Mouse (Mus musculus) erythroblast, embryonic 14.5 days (primary cell): ENCODE data around the gene Tbx10. TPM values are rescaled to one million over a fixed set of nuclear protein-coding genes. Genes with fewer than 3 reads are reported as not detected.
"Not testable (repeated sequence)": the region's sequence is repeated elsewhere in the genome, so short reads cannot be mapped to it uniquely, and the experiment has no call there.

Source experiments
- H3K27me3 ChIP-seq: 2 replicates; pipeline ENCODE4 v1.6.1; 2012; ENCODE audit warnings: inconsistent platforms; ENCODE audit not compliant: control insufficient read depth
- H3K36me3 ChIP-seq: 2 replicates; pipeline ENCODE4 v1.6.1; 2012; ENCODE audit warnings: mild to moderate bottlenecking, inconsistent platforms; ENCODE audit not compliant: control insufficient read depth
- H3K4me1 ChIP-seq: 2 replicates; pipeline ENCODE4 v1.6.1; 2012; ENCODE audit warnings: inconsistent platforms; ENCODE audit not compliant: control insufficient read depth
- H3K4me3 ChIP-seq: replicated peaks from 2 replicates; pipeline ENCODE3; 2012; ENCODE audit warnings: moderate library complexity, mild to moderate bottlenecking, inconsistent platforms
- H3K9me3 ChIP-seq: 2 replicates; pipeline ENCODE4 v1.6.1; 2012; ENCODE audit warnings: low read length, inconsistent platforms, mixed read lengths; ENCODE audit not compliant: control insufficient read depth
- GATA1 ChIP-seq: IDR thresholded peaks from 2 replicates; pipeline ENCODE4 v1.6.1; 2012; ENCODE audit warnings: low read length, inconsistent platforms, mixed read lengths
- TAL1 ChIP-seq: IDR thresholded peaks from 3 replicates; pipeline ENCODE4 v1.6.1; 2012; ENCODE audit warnings: low read length, inconsistent platforms, mixed read lengths
- polyA plus RNA-seq: library from polyadenylated mRNA; stranded (reverse); fragments of >175 nt; gene quantifications from 2 replicates; pipeline ENCODE4 v1.2.3, GENCODE M21; 2012

Gene Tbx10
- polyA plus RNA-seq, 1 experiment, result not detected

DNA sequence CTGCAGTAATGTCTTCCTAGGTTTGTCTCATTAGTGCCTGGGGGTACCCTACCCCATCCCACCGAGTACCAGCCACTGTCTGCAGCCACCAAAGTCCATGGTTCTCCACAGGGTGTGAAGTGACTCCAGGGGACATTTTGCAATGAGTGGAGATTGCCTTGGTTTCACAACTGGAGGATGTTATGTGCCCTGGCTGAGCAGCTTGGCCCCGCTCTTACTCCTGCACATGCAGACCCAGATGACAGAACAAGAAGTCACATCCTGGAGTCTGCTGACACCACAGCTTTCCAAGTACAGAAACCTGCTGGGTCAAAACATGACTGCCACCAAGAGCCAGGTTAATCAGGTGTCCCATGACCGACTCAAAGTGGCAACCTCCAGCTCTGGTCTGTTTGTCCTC lies 37.5 kb upstream of the Tbx10 start:
- H3K9me3 ChIP-seq, result no peaks in the 10 kb centered on the region
- TF ChIP-seq GATA1 (no peak), TAL1 (no peak)

GRCm38 (mm10) chr19:3955804-3956203 lies 36.7 kb upstream of the Tbx10 start:
- no peaks in the 10 kb centered on the region for H3K9me3 ChIP-seq
- peaks cover 3% of the 10 kb centered on the region for H3K27me3 ChIP-seq
- no peak overlapping the region for H3K4me3 ChIP-seq
- no peaks in the 10 kb centered on the region for H3K4me1 ChIP-seq
- no peaks in the 10 kb centered on the region for H3K36me3 ChIP-seq
- no peak for TF ChIP-seq GATA1
- no peak for TF ChIP-seq TAL1

More for the DNA sequence above, 37.5 kb upstream of the Tbx10 start:
- Histone ChIP-seq H3K4me1 (no peaks in the 10 kb centered on the region), H3K27me3 (peaks cover 3% of the 10 kb centered on the region), H3K4me3 (no peak overlapping the region), H3K36me3 (no peaks in the 10 kb centered on the region)

DNA sequence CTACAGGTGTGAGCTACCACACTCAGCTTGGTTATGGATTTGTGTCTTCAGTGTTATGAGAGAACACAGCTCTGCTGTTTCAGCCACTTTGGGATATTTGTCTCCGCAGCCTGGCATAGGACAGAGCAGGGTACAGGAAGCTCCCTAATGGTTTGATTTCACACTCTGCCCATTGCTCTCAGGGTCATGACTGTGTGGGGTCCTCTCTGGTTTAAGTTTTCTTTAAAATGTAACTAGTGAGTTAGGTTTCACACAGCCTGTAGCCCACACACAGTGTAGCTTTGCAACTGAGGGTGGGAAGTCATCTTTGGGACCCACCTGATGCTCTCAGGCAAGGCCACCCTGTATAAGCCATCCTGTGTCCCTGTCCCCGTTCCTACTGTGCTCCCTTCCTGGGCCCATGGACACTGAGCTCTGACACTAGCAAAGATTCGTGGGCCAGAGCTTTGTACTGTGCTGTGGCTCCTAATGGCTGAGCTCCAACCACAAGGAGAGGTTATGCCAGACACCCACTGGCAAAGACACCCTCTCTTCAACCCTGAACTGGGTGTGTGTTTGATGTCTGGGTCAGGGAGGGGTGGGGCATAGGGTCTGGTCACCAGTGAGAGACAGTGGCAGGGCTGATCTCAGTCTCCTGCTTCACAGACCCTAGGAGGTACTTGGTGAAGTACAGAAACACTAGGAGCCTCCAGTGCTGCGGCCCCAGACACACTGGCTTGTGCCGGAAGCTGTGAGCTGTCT lies 35.1 kb upstream of the Tbx10 start:
- not testable (repeated sequence) for H3K36me3 ChIP-seq, H3K4me1 ChIP-seq, H3K27me3 ChIP-seq, H3K9me3 ChIP-seq, H3K4me3 ChIP-seq

DNA sequence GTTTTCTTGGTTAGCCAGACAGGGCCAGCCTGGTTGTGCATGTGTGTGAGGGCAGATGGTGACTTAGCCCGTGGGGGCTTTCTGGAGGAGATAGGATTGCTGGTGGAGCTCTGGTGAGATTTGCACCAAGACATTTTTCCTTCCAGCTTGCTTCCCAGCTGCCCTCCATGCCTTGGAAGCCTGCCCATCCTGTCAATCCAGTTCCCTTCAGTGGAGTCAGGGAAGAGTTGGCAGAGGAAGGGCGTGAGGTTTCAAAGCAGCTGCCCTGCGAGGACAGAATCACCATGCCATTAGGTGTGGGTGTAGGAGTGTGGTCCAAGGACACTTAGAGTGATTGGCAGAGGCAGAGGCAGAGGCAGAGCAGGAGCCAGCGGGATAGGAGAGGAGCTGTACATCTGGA lies 34.1 kb upstream of the Tbx10 start, which contains the start of gene Aldh3b3:
TSS of gene Aldh3b3 (plus strand) at position 176 of the 400 bp plus-strand sequence.
- Histone ChIP-seq H3K36me3 (no peaks in the 10 kb centered on the region), H3K4me1 (no peaks in the 10 kb centered on the region), H3K4me3 (no peak within 1 kb of the TSS), H3K9me3 (no peaks in the 10 kb centered on the region), H3K27me3 (peaks cover 3% of the 10 kb centered on the region)
- TF ChIP-seq GATA1 (no peak), TAL1 (no peak)

GRCm38 (mm10) chr19:3959030-3959429 lies 33.5 kb upstream of the Tbx10 start:
- Histone ChIP-seq H3K4me1 (no peaks in the 10 kb centered on the region), H3K9me3 (no peaks in the 10 kb centered on the region), H3K4me3 (no peak overlapping the region), H3K36me3 (no peaks in the 10 kb centered on the region), H3K27me3 (peaks cover 3% of the 10 kb centered on the region)
- no peak for TF ChIP-seq TAL1
- TF ChIP-seq GATA1, result no peak

DNA sequence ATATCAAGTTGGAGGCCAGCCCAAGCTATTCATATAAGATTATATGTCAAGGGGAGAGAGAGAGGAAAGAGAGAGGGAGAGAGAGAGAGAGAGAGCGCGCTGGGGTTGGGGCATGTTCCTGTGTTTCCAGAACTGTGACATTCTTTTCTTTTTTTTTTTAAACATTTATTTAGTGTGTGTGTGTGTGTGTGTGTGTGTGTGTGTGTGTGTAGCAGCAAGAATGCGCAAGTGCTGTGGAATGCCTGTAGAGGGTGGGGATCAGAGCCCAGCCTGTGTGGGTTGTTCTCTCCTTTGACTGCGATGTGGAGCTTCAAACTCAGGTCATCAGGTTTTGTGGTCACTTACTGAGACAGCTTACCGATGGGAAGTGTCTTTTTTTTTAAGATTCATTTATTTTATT lies 32.3 kb upstream of the Tbx10 start:
- Histone ChIP-seq H3K36me3 (no peaks in the 10 kb centered on the region), H3K4me3 (no peak overlapping the region), H3K27me3 (peaks cover 3% of the 10 kb centered on the region), H3K9me3 (no peaks in the 10 kb centered on the region), H3K4me1 (no peaks in the 10 kb centered on the region)
- TF ChIP-seq GATA1 (no peak), TAL1 (no peak)

DNA sequence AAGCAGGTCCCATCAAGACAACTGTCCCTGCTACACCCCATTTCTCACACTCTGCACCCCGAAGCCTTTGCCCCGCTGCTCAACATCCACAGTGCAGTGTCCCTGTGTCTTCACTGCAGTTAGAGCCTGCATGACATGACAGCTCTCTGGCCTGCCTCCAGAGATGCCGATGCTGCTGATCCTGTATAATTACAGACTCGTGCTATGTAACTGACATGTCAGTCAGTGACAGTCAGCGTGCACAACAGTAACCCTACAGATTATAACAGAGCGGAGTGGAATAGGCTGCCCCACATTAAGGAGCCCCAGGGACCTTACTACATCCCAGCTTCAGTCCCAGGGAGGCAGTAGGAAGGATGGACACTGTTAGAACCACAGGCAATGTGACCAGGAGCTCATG lies 30.7 kb upstream of the Tbx10 start:
- H3K4me3 ChIP-seq, H3K9me3 ChIP-seq, H3K36me3 ChIP-seq, H3K4me1 ChIP-seq, H3K27me3 ChIP-seq: not testable (repeated sequence)

DNA sequence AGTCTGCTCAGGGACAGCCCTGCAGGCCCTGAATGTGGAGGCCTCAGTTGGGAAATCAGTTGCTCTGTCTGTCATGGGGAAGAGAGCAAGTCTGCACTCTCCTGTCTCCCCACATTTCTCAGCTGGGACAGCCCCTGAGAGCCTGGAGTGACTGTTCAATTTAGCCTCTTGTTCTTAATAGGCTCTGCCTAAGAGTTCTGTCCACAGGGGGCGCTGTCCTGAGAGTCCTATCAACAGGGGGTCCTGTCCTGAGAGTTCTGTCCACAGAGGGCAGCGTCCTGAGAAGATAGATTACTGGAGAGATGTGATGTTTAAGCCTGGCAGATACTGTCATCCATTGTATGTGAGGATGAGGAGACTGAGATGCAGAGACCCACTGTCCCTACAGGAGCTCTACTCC lies 30.1 kb upstream of the Tbx10 start:
- TF ChIP-seq TAL1 (no peak), GATA1 (no peak)
- Histone ChIP-seq H3K4me1 (peaks cover 3% of the 10 kb centered on the region), H3K27me3 (no peaks in the 10 kb centered on the region; the same call in 1 of the 2 replicates), H3K36me3 (no peaks in the 10 kb centered on the region), H3K9me3 (no peaks in the 10 kb centered on the region), H3K4me3 (no peak overlapping the region)

- Histone ChIP-seq H3K9me3 (no peaks in the 10 kb centered on the region), H3K36me3 (no peaks in the 10 kb centered on the region), H3K27me3 (no peaks in the 10 kb centered on the region; the same call in 1 of the 2 replicates), H3K4me1 (peaks cover 5% of the 10 kb centered on the region), H3K4me3 (no peak overlapping the region)
- TF ChIP-seq TAL1, result no peak
- TF ChIP-seq GATA1, result no peak
Measured at GRCm38 (mm10) chr19:3964030-3964429, 28.5 kb upstream of the Tbx10 start.
